Mouse (Mus musculus) bone marrow, adult 2 months (tissue): ENCODE results near the gene Slc22a14.

Experiments used
- CTCF ChIP-seq: fragments of 200-500 bp; IDR thresholded peaks from 2 replicates; pipeline ENCODE4 v1.5.1; 2011; ENCODE audit warnings: low read length, control low read depth; ENCODE audit not compliant: control insufficient read depth, insufficient read depth
- POLR2A ChIP-seq: fragments of 200-500 bp; IDR thresholded peaks from 2 replicates; pipeline ENCODE4 v1.6.1; 2011; ENCODE audit warnings: low read depth, mild to moderate bottlenecking, control low read depth, low read length, borderline replicate concordance; ENCODE audit not compliant: control insufficient read depth

DNA sequence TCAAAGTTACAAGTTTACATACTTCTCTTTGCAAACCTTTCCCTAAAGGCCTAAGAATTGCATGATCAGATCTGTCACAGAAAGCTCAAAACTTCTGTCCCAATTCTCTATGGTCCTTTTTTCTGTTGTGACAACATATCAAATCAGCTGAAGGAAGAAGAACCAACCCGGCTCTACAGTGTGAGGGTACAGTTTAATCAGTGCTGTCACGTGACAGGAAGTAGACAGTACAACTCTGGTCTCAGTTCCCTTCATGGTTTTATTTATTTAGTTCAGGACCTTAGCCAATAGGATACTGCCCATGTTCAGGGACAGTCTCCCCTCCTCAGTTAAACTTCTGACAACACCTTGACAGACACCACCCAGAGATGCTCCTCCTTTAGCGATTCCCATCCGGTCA lies 145.1 kb downstream of the Slc22a14 start:
- TF ChIP-seq POLR2A (no peak), CTCF (no peak)
